Comparison of ENCODE assay signal across 9 mouse cellular contexts in genomic region chr15:26469901-26470383, GRCm38 (mm10).
DNase-seq lines count a peak whose midpoint lies in the region; ATAC-seq and TF ChIP-seq lines count a peak whose summit lies in the region.
"Had no signal": no experiment of that assay in that cellular context is flagged by ENCODE, and none has a peak within 500 bp of the region (broad histone marks: within the 10 kb centered on the region; RNA-seq: fewer than 3 reads in every experiment).

No protein-coding gene starts in this region.

- no peak for ATAC-seq in heart, embryonic 12.5 days (ENCODE audit: insufficient number of reproducible peaks, low FRiP score)
- peak; percentile 59 for ATAC-seq in kidney, embryonic 16.5 days (ENCODE audit: low FRiP score, low TSS enrichment)
- ATAC-seq in limb, embryonic 15.5 days (ENCODE audit: insufficient number of reproducible peaks, low FRiP score, low TSS enrichment, low read depth): 0 out of 2 replicates have a peak, but pooled peaks have one; percentile 52

- no peak overlapping the region for H3K9ac ChIP-seq in heart, embryonic 12.5 days
- no peak overlapping the region for H3K9ac ChIP-seq in kidney, embryonic 16.5 days (replicated peaks; ENCODE audit: low read length)
- H3K9ac ChIP-seq in limb, embryonic 15.5 days: no peak overlapping the region
- H3K9ac ChIP-seq: lung, embryonic 15.5 days had no signal

- H3K9me3 ChIP-seq in heart, embryonic 12.5 days (replicated peaks): no peaks in the 10 kb centered on the region
- H3K9me3 ChIP-seq in kidney, embryonic 16.5 days (ENCODE audit: low read length): no peaks in the 10 kb centered on the region
- no peaks in the 10 kb centered on the region for H3K9me3 ChIP-seq in limb, embryonic 15.5 days
- H3K9me3 ChIP-seq: lung, embryonic 15.5 days had no signal

- no peak for TF ChIP-seq CTCF in thymus, adult 2 months (IDR thresholded peaks at IDR 0.05; ENCODE audit: borderline replicate concordance, control insufficient read depth, extremely low read depth, insufficient read depth, low read length, poor library complexity)

- H3K4me1 ChIP-seq in heart, embryonic 12.5 days (replicated peaks): no peaks in the 10 kb centered on the region
- H3K4me1 ChIP-seq in kidney, embryonic 16.5 days (ENCODE audit: insufficient read depth, low read length): no peaks in the 10 kb centered on the region
- no peaks in the 10 kb centered on the region for H3K4me1 ChIP-seq in limb, embryonic 15.5 days
- H3K4me1 ChIP-seq in thymus, adult 2 months (replicated peaks; ENCODE audit: control insufficient read depth, insufficient read depth, low read length): no peaks in the 10 kb centered on the region
- H3K4me1 ChIP-seq: lung, embryonic 15.5 days had no signal

- no peak overlapping the region for H3K4me3 ChIP-seq in heart, embryonic 12.5 days
- H3K4me3 ChIP-seq in kidney, embryonic 16.5 days (ENCODE audit: low read length): no peak overlapping the region
- H3K4me3 ChIP-seq in limb, embryonic 15.5 days: no peak overlapping the region
- no peak overlapping the region for H3K4me3 ChIP-seq in thymus, adult 2 months (ENCODE audit: control insufficient read depth, insufficient read depth, low read length)
- H3K4me3 ChIP-seq: lung, embryonic 15.5 days had no signal

- no peaks in the 10 kb centered on the region for H3K36me3 ChIP-seq in heart, embryonic 12.5 days
- no peaks in the 10 kb centered on the region for H3K36me3 ChIP-seq in kidney, embryonic 16.5 days (ENCODE audit: insufficient read depth, low read length)
- no peaks in the 10 kb centered on the region for H3K36me3 ChIP-seq in limb, embryonic 15.5 days
- H3K36me3 ChIP-seq in thymus, adult 2 months (ENCODE audit: control insufficient read depth, insufficient read depth, low read length): no peaks in the 10 kb centered on the region
- H3K36me3 ChIP-seq: lung, embryonic 15.5 days had no signal

- DNase-seq in heart, adult 8-10 months (ENCODE audit: low spot score): peak; percentile 54
- peak; percentile 59 to 88 for DNase-seq in cerebellum, postnatal 10 days
- peak; percentile 6 to 18 for DNase-seq in heart, adult 9 months (ENCODE audit: low spot score in 2 of 2)
- DNase-seq in retina, adult 2 months (ENCODE audit: low read depth, low spot score): peak; percentile 16
- no peak for DNase-seq in thymus, adult 2 months

- WGBS in heart, embryonic 12.5 days: 7% methylated on average over 8 of the region's 8 CpGs
- 6% methylated on average over 8 of the region's 8 CpGs for WGBS in kidney, embryonic 16.5 days
- 5% methylated on average over 8 of the region's 8 CpGs for WGBS in limb, embryonic 15.5 days
- 11% methylated on average over 8 of the region's 8 CpGs for WGBS in thymus, adult 2 months

- H3K27ac ChIP-seq in heart, embryonic 12.5 days (ENCODE audit: poor library complexity, severe bottlenecking): no peak overlapping the region
- no peak overlapping the region for H3K27ac ChIP-seq in kidney, embryonic 16.5 days (ENCODE audit: low read length)
- no peak overlapping the region for H3K27ac ChIP-seq in limb, embryonic 15.5 days
- no peak overlapping the region for H3K27ac ChIP-seq in thymus, adult 2 months (ENCODE audit: control insufficient read depth, insufficient read depth, low read length)
- H3K27ac ChIP-seq: lung, embryonic 15.5 days had no signal

- no peak overlapping the region for H3K4me2 ChIP-seq in heart, embryonic 12.5 days
- H3K4me2 ChIP-seq in kidney, embryonic 16.5 days (replicated peaks; ENCODE audit: low read depth, low read length): no peak overlapping the region
- no peak overlapping the region for H3K4me2 ChIP-seq in limb, embryonic 15.5 days
- H3K4me2 ChIP-seq: lung, embryonic 15.5 days had no signal

- H3K27me3 ChIP-seq in heart, embryonic 12.5 days (replicated peaks): no peaks in the 10 kb centered on the region
- H3K27me3 ChIP-seq in kidney, embryonic 16.5 days (ENCODE audit: insufficient read depth, low read length): no peaks in the 10 kb centered on the region
- H3K27me3 ChIP-seq in limb, embryonic 15.5 days: no peaks in the 10 kb centered on the region
- no peaks in the 10 kb centered on the region for H3K27me3 ChIP-seq in thymus, adult 2 months (ENCODE audit: control insufficient read depth, insufficient read depth, low read length)
- H3K27me3 ChIP-seq: lung, embryonic 15.5 days had no signal

- no peak for TF ChIP-seq POLR2A in thymus, adult 2 months (IDR thresholded peaks at IDR 0.05; ENCODE audit: control insufficient read depth, extremely low read depth, insufficient read depth, low read length, poor library complexity)
